Mouse (Mus musculus) limb, embryonic 12.5 days (tissue): ENCODE measurements at regions not wholly inside any gene's neighbourhood (a gene's known extent, or its start where the extent isn't known, plus 50 kb on each side); places are given as distances from the start of the nearest gene placed in this dataset.
"Not testable (repeated sequence)": the region's sequence is repeated elsewhere in the genome, so short reads cannot be mapped to it uniquely, and the experiment has no call there.

Experiments
- ATAC-seq: fragments of 200-750 bp; cut with Nextera tagmentation; 2 replicates; pipeline ENCODE4 v1.8.0; 2017; ENCODE audit warnings: low read depth, moderate TSS enrichment; ENCODE audit not compliant: insufficient number of reproducible peaks, insufficient read depth, low FRiP score, low TSS enrichment
- H3K27ac ChIP-seq: fragments of 300-500 bp; sonication (generic); 2 replicates; pipeline ENCODE4 v1.5.1; 2016; ENCODE audit warnings: mild to moderate bottlenecking, moderate library complexity
- H3K27me3 ChIP-seq: fragments of 300-500 bp; sonication (generic); 2 replicates; pipeline ENCODE4 v1.6.1; 2016; ENCODE audit warnings: mild to moderate bottlenecking, moderate library complexity
- H3K36me3 ChIP-seq: fragments of 300-500 bp; sonication (generic); 2 replicates; pipeline ENCODE4 v1.6.1; 2016; ENCODE audit warnings: mild to moderate bottlenecking, moderate library complexity
- H3K4me1 ChIP-seq: fragments of 300-500 bp; sonication (generic); replicated peaks from 2 replicates; pipeline ENCODE4 v1.6.1; 2016
- H3K4me2 ChIP-seq: fragments of 300-500 bp; sonication (generic); 2 replicates; pipeline ENCODE4 v1.6.1; 2016; ENCODE audit warnings: mild to moderate bottlenecking, moderate library complexity
- H3K4me3 ChIP-seq: fragments of 300-500 bp; sonication (generic); replicated peaks from 2 replicates; pipeline ENCODE4 v1.5.1; 2016; ENCODE audit warnings: mild to moderate bottlenecking
- H3K9ac ChIP-seq: fragments of 300-500 bp; sonication (generic); replicated peaks from 2 replicates; pipeline ENCODE4 v1.6.1; 2016; ENCODE audit warnings: mild to moderate bottlenecking, moderate library complexity
- H3K9me3 ChIP-seq: fragments of 300-500 bp; sonication (generic); 2 replicates; pipeline ENCODE4 v1.6.1; 2016; ENCODE audit warnings: mild to moderate bottlenecking, moderate library complexity
- WGBS: fragments of 180-500 bp; shearing (Covaris S2); methylation state at CpG from one replicate; pipeline ENCODE4 v1.1.7; 2016; 5-methylcytosine and 5-hydroxymethylcytosine counted together

DNA sequence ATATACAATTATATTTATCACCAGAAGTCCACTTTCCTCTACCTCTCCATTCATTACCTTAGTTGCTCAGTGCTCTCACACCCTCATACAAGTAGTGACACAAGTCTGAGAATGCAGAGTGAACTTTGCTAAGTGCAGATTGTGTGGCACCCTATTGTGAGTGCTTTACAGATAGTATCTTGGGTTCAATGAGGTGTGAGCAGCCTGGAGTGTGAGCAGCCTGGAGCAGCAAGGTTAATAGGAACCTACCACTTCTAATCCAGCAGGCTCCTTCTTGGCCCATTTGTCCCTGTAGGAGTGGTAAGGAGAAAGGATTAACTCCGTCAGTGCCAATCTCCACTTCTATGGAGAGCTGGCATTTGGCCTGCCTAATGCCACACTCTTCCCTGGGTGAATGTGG, 192.4 kb upstream of the Gm37988 start:
- no peaks in the 10 kb centered on the region for H3K9me3 ChIP-seq
- WGBS = 81% methylated on average over 1 of the region's 1 CpGs
- no peak for ATAC-seq
- H3K4me1 ChIP-seq = no peaks in the 10 kb centered on the region
- H3K27ac ChIP-seq = no peak overlapping the region
- no peaks in the 10 kb centered on the region for H3K36me3 ChIP-seq
- H3K27me3 ChIP-seq = no peaks in the 10 kb centered on the region
- H3K9ac ChIP-seq = no peak overlapping the region
- H3K4me3 ChIP-seq = no peak overlapping the region
- no peak overlapping the region for H3K4me2 ChIP-seq

DNA sequence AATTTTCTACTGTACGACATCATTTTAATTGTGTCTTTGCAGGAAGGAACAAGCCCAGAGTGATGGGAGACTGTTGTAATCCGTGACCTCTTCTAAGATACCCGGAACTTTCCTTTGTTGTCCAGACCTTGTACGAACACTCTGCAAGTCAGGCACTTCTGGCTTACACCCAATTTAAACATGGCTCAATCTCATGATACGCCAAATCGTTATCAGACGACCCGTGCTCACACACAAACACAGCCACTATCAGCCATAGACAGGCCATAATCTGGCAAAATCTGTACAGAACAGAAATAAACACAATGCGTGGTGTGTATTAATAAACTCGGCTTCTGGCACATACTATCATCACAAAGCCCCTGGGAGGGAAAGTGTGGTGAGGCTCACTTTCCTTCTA, 190.2 kb upstream of the Gm37988 start:
- H3K4me1 ChIP-seq = no peaks in the 10 kb centered on the region
- no peak overlapping the region for H3K4me3 ChIP-seq
- H3K27ac ChIP-seq = no peak overlapping the region
- H3K9ac ChIP-seq = no peak overlapping the region
- no peaks in the 10 kb centered on the region for H3K36me3 ChIP-seq
- H3K9me3 ChIP-seq = no peaks in the 10 kb centered on the region
- H3K4me2 ChIP-seq = no peak overlapping the region
- 88% methylated on average over 10 of the region's 10 CpGs for WGBS
- ATAC-seq = no peak
- H3K27me3 ChIP-seq = no peaks in the 10 kb centered on the region

DNA sequence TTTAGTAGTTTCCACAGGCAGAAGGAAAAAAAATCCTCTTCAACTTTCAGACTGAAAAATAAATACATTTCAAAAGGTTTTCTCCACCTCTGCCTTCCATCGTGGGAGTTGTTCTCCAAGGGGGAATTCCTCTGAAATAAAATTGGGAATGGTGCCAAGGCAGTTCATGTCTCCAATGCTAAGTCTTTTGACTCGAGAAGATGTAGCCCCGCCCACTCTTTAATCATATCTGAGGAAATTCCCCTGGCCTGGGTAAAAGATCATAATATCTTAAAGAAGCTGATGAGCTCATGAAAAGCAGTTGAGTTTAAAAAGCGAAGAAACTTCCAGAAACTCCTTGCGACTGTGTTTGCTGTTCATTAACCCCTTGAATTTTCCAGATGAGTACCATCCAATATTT, 185.3 kb upstream of the Gm37988 start:
- Histone ChIP-seq H3K4me1 (no peaks in the 10 kb centered on the region), H3K9me3 (no peaks in the 10 kb centered on the region), H3K27ac (no peak overlapping the region), H3K4me3 (no peak overlapping the region), H3K9ac (no peak overlapping the region), H3K4me2 (no peak overlapping the region), H3K27me3 (no peaks in the 10 kb centered on the region), H3K36me3 (no peaks in the 10 kb centered on the region)
- 73% methylated on average over 5 of the region's 5 CpGs for WGBS
- ATAC-seq = no peak

DNA sequence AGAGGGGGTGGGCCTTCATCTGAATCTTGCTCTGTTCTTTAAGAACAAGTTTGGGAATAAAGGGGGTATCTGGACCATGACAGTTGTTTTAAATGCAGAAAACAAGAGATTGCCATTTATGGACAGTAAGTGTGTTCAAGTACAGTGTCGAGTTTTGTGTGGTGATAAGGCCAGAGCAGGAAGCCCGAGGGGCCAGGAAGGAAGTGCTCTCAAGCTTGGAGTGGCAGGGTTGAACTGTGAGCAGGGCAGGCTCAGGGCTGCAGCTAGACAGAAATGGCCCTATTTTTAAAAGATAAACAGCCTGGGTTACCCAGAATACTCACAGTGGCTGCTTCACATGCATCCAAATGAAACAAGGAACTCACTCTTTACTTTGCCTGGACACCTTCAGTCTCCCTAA, 184.4 kb upstream of the Gm37988 start:
- Histone ChIP-seq H3K4me3 (no peak overlapping the region), H3K4me1 (no peaks in the 10 kb centered on the region), H3K36me3 (no peaks in the 10 kb centered on the region), H3K27me3 (no peaks in the 10 kb centered on the region), H3K9ac (no peak overlapping the region), H3K4me2 (no peak overlapping the region), H3K9me3 (no peaks in the 10 kb centered on the region), H3K27ac (no peak overlapping the region)
- ATAC-seq = no peak
- WGBS = 74% methylated on average over 2 of the region's 2 CpGs

DNA sequence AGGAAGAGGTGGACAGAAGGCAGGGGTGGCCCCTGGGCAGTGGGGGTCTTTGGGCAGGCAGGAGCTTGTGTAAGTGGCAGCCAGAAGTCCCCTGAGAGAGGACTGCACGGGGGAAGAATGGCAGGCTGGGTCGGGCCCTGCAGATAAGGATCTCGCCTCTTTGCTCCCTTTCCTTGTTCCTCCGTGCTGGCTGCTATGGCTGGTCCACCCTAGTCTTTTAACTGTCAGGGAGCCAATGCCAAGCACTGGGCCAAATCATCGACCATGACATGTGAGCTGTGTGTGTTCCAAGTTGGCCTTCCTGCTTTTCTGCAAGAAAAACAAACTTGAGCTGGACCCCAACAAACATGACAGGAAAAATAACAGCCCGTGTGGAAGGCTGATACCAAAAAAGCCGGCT, 153.8 kb upstream of the Gm37988 start:
- H3K27ac ChIP-seq = no peak overlapping the region
- H3K27me3 ChIP-seq = no peaks in the 10 kb centered on the region
- WGBS = 38% methylated on average over 7 of the region's 7 CpGs
- no peak overlapping the region for H3K4me3 ChIP-seq
- H3K9me3 ChIP-seq = no peaks in the 10 kb centered on the region
- no peak for ATAC-seq
- no peaks in the 10 kb centered on the region for H3K4me1 ChIP-seq
- H3K4me2 ChIP-seq = no peak overlapping the region
- H3K9ac ChIP-seq = no peak overlapping the region
- no peaks in the 10 kb centered on the region for H3K36me3 ChIP-seq

DNA sequence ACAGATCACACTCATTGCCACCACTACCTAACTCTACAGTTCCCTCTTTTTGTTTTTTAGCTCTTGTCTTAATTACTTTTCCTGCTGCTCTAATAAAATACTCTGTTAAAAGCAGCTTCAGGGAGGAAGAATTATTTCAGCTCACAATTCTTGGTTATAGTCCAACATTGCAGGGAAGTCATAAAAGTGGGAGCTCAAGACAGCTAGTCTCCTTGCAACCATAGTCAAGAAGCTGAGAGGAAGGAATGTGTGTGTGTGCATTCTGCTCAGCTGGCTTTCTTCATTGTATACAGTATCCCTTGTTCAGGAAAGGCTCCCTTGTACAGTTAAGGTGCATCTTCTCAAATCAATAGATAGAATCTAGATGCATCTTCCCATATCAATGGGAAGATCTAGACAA, 152.4 kb upstream of the Gm37988 start:
- no peak overlapping the region for H3K4me3 ChIP-seq
- no peaks in the 10 kb centered on the region for H3K36me3 ChIP-seq
- no peaks in the 10 kb centered on the region for H3K27me3 ChIP-seq
- no peak overlapping the region for H3K4me2 ChIP-seq
- no peak for ATAC-seq
- no peaks in the 10 kb centered on the region for H3K4me1 ChIP-seq
- H3K9me3 ChIP-seq = no peaks in the 10 kb centered on the region
- H3K27ac ChIP-seq = no peak overlapping the region
- no peak overlapping the region for H3K9ac ChIP-seq

DNA sequence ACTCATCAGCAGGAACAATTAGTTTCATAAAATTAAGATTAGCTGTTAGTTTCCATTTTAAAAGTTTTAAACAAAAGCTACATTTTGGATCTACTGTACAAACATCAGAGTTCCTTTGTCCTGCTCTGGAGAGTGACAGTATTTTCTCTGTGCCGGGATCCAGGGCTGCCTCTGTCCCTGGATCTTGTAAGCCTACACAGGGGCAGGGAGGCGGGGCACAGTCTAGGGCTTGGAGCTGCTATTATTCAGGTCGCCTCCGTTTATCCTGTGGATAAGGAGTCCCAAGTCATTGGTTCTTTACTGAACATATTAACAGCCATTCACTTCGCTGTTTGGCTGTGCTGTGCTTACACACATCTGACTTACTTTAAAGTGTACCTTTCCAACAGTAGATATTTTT, 150.8 kb upstream of the Gm37988 start:
- no peak for ATAC-seq
- no peak overlapping the region for H3K4me2 ChIP-seq
- H3K4me1 ChIP-seq = no peaks in the 10 kb centered on the region
- H3K27me3 ChIP-seq = no peaks in the 10 kb centered on the region
- no peak overlapping the region for H3K4me3 ChIP-seq
- no peaks in the 10 kb centered on the region for H3K9me3 ChIP-seq
- H3K9ac ChIP-seq = no peak overlapping the region
- H3K27ac ChIP-seq = no peak overlapping the region
- no peaks in the 10 kb centered on the region for H3K36me3 ChIP-seq
- WGBS = 56% methylated on average over 5 of the region's 5 CpGs

DNA sequence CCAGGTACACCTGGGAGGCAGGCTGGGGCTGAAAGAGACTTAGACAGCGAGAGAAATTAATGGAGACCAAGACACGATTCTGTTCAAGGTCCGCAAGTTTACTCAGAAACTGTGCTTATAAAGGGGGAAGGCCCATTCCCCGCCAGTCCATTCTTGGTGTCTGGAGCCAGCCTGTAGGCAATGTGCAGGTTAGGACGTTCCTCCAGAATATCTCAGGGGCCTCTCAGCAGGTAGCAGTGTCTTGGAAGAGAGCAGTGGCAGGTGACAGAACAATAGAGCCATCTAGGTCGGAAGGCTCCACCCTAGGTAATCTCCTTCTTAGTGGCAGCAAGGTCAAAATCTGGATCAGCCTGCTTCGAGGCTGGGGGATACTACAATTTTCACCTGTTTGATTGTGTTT, 147.6 kb upstream of the Gm37988 start:
- H3K27ac ChIP-seq, H3K27me3 ChIP-seq, H3K4me2 ChIP-seq, H3K9me3 ChIP-seq, H3K36me3 ChIP-seq, H3K4me1 ChIP-seq, H3K4me3 ChIP-seq, ATAC-seq, H3K9ac ChIP-seq: not testable (repeated sequence)
- WGBS = 77% methylated on average over 7 of the region's 7 CpGs

DNA sequence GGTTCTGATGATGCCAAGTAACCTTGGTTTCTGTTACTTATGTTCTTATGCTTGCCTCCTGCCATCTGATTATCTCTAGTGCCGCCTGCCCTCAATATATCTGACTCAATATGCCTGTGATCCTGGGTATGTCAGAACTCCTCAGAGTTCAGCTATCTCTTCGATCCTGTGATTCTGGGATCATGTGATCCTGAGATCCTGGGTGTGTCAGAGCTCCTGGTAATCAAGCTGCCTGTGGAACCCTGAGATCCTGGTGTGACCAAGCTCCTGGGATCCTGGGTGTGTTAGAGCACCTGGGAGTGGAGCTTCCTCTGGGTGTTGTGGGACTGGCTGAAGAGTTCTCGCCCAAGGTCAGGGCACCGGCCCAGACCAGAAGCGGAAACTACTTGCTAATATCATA, 147.1 kb upstream of the Gm37988 start:
- ATAC-seq, H3K4me3 ChIP-seq, H3K36me3 ChIP-seq, H3K27ac ChIP-seq, H3K4me1 ChIP-seq, H3K9ac ChIP-seq, H3K27me3 ChIP-seq, H3K9me3 ChIP-seq, H3K4me2 ChIP-seq: not testable (repeated sequence)
- 87% methylated on average over 5 of the region's 5 CpGs for WGBS

DNA sequence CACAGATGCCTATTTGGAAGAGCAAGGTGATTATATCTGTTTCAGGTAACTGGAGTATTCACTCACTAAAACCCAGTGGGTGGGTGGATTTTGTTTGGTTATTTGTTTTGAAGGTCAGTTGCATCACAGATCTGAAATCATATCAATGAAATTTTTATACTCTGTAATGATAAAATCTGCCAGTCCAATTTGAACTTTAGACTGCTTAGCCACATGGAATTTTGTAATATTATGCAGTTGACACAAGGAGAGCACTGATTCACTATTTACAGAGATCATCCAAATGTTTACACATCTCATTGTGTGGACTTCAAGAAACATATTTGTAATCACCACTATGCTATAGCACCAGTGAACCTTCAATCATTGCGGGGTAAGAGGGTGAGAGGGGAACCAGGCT, 145.9 kb upstream of the Gm37988 start:
- no peaks in the 10 kb centered on the region for H3K36me3 ChIP-seq
- H3K4me3 ChIP-seq = no peak overlapping the region
- no peak overlapping the region for H3K9ac ChIP-seq
- 96% methylated on average over 1 of the region's 1 CpGs for WGBS
- H3K4me1 ChIP-seq = no peaks in the 10 kb centered on the region
- no peaks in the 10 kb centered on the region for H3K9me3 ChIP-seq
- H3K27me3 ChIP-seq = no peaks in the 10 kb centered on the region
- ATAC-seq = no peak
- H3K4me2 ChIP-seq = no peak overlapping the region
- no peak overlapping the region for H3K27ac ChIP-seq

DNA sequence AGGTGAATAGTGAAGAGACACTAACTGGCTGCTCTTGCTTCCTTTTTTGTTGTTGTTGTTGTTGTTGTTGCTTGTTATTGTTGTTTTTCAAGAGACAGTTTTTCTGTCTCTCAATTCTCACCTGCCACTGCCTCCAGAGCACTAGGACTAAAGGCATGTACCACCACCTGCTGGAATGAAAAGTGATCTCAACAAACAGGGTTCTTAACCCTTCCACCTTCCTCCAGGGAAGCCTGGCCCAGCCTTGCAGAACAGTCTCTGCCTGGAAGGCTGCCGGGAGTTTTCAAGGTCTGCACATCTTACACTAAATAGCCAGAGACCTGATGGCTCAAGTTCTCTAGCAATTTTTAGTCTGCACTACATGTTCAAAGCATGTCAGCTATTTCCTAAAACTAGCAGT, 138.0 kb upstream of the Gm37988 start:
- Histone ChIP-seq H3K27me3 (no peaks in the 10 kb centered on the region), H3K9me3 (no peaks in the 10 kb centered on the region)
- WGBS = 45% methylated on average over 1 of the region's 1 CpGs

DNA sequence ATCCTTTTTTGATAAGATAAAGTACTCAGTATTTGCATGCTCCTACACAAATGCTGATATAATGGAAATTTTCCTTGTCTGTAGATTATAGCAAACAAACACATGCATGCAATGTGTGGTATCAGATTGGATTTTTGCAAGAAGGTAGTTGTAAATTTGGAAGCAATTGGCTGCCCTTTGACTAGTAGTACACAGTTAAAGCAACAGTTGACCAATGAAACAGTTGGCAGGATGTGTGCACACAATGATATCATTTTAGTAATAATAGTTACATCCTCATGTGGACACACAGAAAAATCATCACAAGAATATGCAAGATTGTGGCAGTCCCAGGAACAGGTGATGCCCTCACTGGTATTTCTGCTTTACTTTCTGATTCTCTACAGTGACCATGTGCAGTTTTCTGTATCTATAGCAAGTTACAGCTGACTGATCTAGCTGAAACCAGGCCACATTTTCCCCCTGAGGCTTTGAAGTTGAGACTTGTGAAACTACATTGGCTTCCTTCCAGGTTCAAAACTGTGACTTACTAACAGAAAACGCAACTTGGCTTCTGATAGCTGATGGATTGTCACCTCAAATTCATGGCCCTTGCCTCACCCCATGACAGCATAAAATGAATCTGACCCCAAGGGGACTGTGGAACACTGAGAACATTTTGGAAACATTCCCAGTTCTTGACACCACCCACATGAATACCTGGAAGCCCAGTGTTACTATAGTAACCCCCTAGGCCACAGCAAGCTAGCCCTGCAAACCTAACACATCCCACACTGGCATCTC, 136.3 kb upstream of the Gm37988 start:
- no peaks in the 10 kb centered on the region for H3K36me3 ChIP-seq
- H3K9me3 ChIP-seq = no peaks in the 10 kb centered on the region
- 24% methylated on average over 1 of the region's 1 CpGs for WGBS
- no peaks in the 10 kb centered on the region for H3K27me3 ChIP-seq
- no peak for ATAC-seq
- H3K4me2 ChIP-seq = no peak overlapping the region
- no peak overlapping the region for H3K27ac ChIP-seq
- 0 out of 2 replicates have a peak, but pooled peaks cover 5% of the 10 kb centered on the region for H3K4me1 ChIP-seq
- no peak overlapping the region for H3K9ac ChIP-seq
- no peak overlapping the region for H3K4me3 ChIP-seq

More for the DNA sequence above, 138.0 kb upstream of the Gm37988 start:
- 0 out of 2 replicates have a peak, but pooled peaks cover 5% of the 10 kb centered on the region for H3K4me1 ChIP-seq
- H3K4me3 ChIP-seq = no peak overlapping the region
- H3K4me2 ChIP-seq = no peak overlapping the region
- no peak overlapping the region for H3K27ac ChIP-seq
- no peak overlapping the region for H3K9ac ChIP-seq
- H3K36me3 ChIP-seq = no peaks in the 10 kb centered on the region
- no peak for ATAC-seq
